Mouse (Mus musculus): ENCODE data around the gene Sec63. TPM values are rescaled to one million over a fixed set of nuclear protein-coding genes. Genes with fewer than 3 reads are reported as not detected.

Gene Sec63
- 15.1 and 22.7 TPM in 2 replicates for polyA plus RNA-seq (2014; fragmentation: Nextera tagmentation; extraction: Ambion mirVana)

GRCm38 (mm10) chr10:42760999-42761900 lies at the start of gene Sec63:
Sec63 (plus strand) TSS chr10:42761496.
- Histone ChIP-seq H3K27ac (replicated peaks; ENCODE audit: low read depth, low read length) (peak within 1 kb of the TSS; percentile 94), H3K4me3 (replicated peaks; ENCODE audit: low read depth, low read length) (peak within 1 kb of the TSS; percentile 93), H3K27me3 (ENCODE audit: control insufficient read depth, insufficient read depth, low read length) (no peaks in the 10 kb centered on the region), H3K9me3 (ENCODE audit: control insufficient read depth, low read length) (no peaks in the 10 kb centered on the region), H3K4me1 (ENCODE audit: control insufficient read depth, insufficient read depth, low read length) (peaks cover 25% of the 10 kb centered on the region), H3K9ac (replicated peaks; ENCODE audit: low read length) (peak within 1 kb of the TSS; percentile 96), H3K36me3 (ENCODE audit: control insufficient read depth, insufficient read depth, low read length) (no peaks in the 10 kb centered on the region), H3K4me2 (ENCODE audit: low read length) (peak within 1 kb of the TSS; percentile 69)
- ATAC-seq (ENCODE audit: low FRiP score, low TSS enrichment) (peak; percentile 95), DNase-seq (peak; percentile 99)
- 1% methylated on average over 59 of the region's 81 CpGs for WGBS

- no peaks in the 10 kb centered on the region for H3K36me3 ChIP-seq (ENCODE audit: control insufficient read depth, insufficient read depth, low read length)
- no peak overlapping the region for H3K9ac ChIP-seq (replicated peaks; ENCODE audit: low read length)
- no peaks in the 10 kb centered on the region for H3K27me3 ChIP-seq (ENCODE audit: control insufficient read depth, insufficient read depth, low read length)
- WGBS = 11% methylated on average over 9 of the region's 9 CpGs
- DNase-seq (peak; percentile 23), ATAC-seq (ENCODE audit: low FRiP score, low TSS enrichment) (no peak)
- no peak overlapping the region for H3K4me3 ChIP-seq (replicated peaks; ENCODE audit: low read depth, low read length)
- peaks cover 6% of the 10 kb centered on the region; the same call in 1 of the 2 replicates for H3K4me1 ChIP-seq (ENCODE audit: control insufficient read depth, insufficient read depth, low read length)
- peak overlapping the region; percentile 32; the same call in 1 of the 2 replicates for H3K4me2 ChIP-seq (ENCODE audit: low read length)
- H3K9me3 ChIP-seq (ENCODE audit: control insufficient read depth, low read length) = no peaks in the 10 kb centered on the region
- no peak overlapping the region for H3K27ac ChIP-seq (replicated peaks; ENCODE audit: low read depth, low read length)
Measured at GRCm38 (mm10) chr10:42714676-42715075, 46.6 kb upstream of the Sec63 start.

- peak overlapping the region; percentile 32 for H3K4me2 ChIP-seq (ENCODE audit: low read length)
- H3K27ac ChIP-seq (replicated peaks; ENCODE audit: low read depth, low read length) = no peak overlapping the region
- no peak overlapping the region for H3K9ac ChIP-seq (replicated peaks; ENCODE audit: low read length)
- H3K4me3 ChIP-seq (replicated peaks; ENCODE audit: low read depth, low read length) = no peak overlapping the region
- WGBS = 16% methylated on average over 19 of the region's 19 CpGs
- DNase-seq (peak; percentile 21), ATAC-seq (ENCODE audit: low FRiP score, low TSS enrichment) (no peak)
- no peaks in the 10 kb centered on the region for H3K9me3 ChIP-seq (ENCODE audit: control insufficient read depth, low read length)
- peaks cover 6% of the 10 kb centered on the region; the same call in 1 of the 2 replicates for H3K4me1 ChIP-seq (ENCODE audit: control insufficient read depth, insufficient read depth, low read length)
- H3K27me3 ChIP-seq (ENCODE audit: control insufficient read depth, insufficient read depth, low read length) = no peaks in the 10 kb centered on the region
- H3K36me3 ChIP-seq (ENCODE audit: control insufficient read depth, insufficient read depth, low read length) = no peaks in the 10 kb centered on the region
Measured at GRCm38 (mm10) chr10:42715366-42716035, 45.8 kb upstream of the Sec63 start.

GRCm38 (mm10) chr10:42722116-42722515 lies 39.2 kb upstream of the Sec63 start:
- Histone ChIP-seq H3K9me3 (ENCODE audit: control insufficient read depth, low read length) (no peaks in the 10 kb centered on the region), H3K36me3 (ENCODE audit: control insufficient read depth, insufficient read depth, low read length) (no peaks in the 10 kb centered on the region), H3K27ac (replicated peaks; ENCODE audit: low read depth, low read length) (no peak overlapping the region), H3K4me1 (ENCODE audit: control insufficient read depth, insufficient read depth, low read length) (no peaks in the 10 kb centered on the region), H3K27me3 (ENCODE audit: control insufficient read depth, insufficient read depth, low read length) (no peaks in the 10 kb centered on the region), H3K4me3 (replicated peaks; ENCODE audit: low read depth, low read length) (no peak overlapping the region), H3K9ac (replicated peaks; ENCODE audit: low read length) (no peak overlapping the region), H3K4me2 (ENCODE audit: low read length) (no peak overlapping the region)
- DNase-seq (no peak), ATAC-seq (ENCODE audit: low FRiP score, low TSS enrichment) (no peak)
- 95% methylated on average over 5 of the region's 5 CpGs for WGBS

- H3K4me3 ChIP-seq (replicated peaks; ENCODE audit: low read depth, low read length) = no peak overlapping the region
- 72% methylated on average over 13 of the region's 13 CpGs for WGBS
- no peak overlapping the region for H3K9ac ChIP-seq (replicated peaks; ENCODE audit: low read length)
- ATAC-seq (ENCODE audit: low FRiP score, low TSS enrichment) (no peak), DNase-seq (no peak)
- H3K27ac ChIP-seq (replicated peaks; ENCODE audit: low read depth, low read length) = no peak overlapping the region
- H3K27me3 ChIP-seq (ENCODE audit: control insufficient read depth, insufficient read depth, low read length) = no peaks in the 10 kb centered on the region
- no peaks in the 10 kb centered on the region for H3K36me3 ChIP-seq (ENCODE audit: control insufficient read depth, insufficient read depth, low read length)
- H3K4me2 ChIP-seq (ENCODE audit: low read length) = no peak overlapping the region
- H3K4me1 ChIP-seq (ENCODE audit: control insufficient read depth, insufficient read depth, low read length) = no peaks in the 10 kb centered on the region
- no peaks in the 10 kb centered on the region for H3K9me3 ChIP-seq (ENCODE audit: control insufficient read depth, low read length)
Measured at GRCm38 (mm10) chr10:42723275-42724232, 37.7 kb upstream of the Sec63 start.

GRCm38 (mm10) chr10:42729607-42730006 lies 31.7 kb upstream of the Sec63 start:
- DNase-seq (no peak), ATAC-seq (ENCODE audit: low FRiP score, low TSS enrichment) (no peak)
- WGBS = 81% methylated on average over 2 of the region's 2 CpGs
- H3K9ac ChIP-seq (replicated peaks; ENCODE audit: low read length) = no peak overlapping the region
- no peaks in the 10 kb centered on the region for H3K9me3 ChIP-seq (ENCODE audit: control insufficient read depth, low read length)
- no peaks in the 10 kb centered on the region for H3K36me3 ChIP-seq (ENCODE audit: control insufficient read depth, insufficient read depth, low read length)
- no peak overlapping the region for H3K27ac ChIP-seq (replicated peaks; ENCODE audit: low read depth, low read length)
- H3K4me1 ChIP-seq (ENCODE audit: control insufficient read depth, insufficient read depth, low read length) = no peaks in the 10 kb centered on the region
- H3K4me3 ChIP-seq (replicated peaks; ENCODE audit: low read depth, low read length) = no peak overlapping the region
- H3K27me3 ChIP-seq (ENCODE audit: control insufficient read depth, insufficient read depth, low read length) = no peaks in the 10 kb centered on the region
- H3K4me2 ChIP-seq (ENCODE audit: low read length) = no peak overlapping the region

- Histone ChIP-seq H3K4me1 (ENCODE audit: control insufficient read depth, insufficient read depth, low read length) (no peaks in the 10 kb centered on the region), H3K4me3 (replicated peaks; ENCODE audit: low read depth, low read length) (no peak overlapping the region), H3K9me3 (ENCODE audit: control insufficient read depth, low read length) (no peaks in the 10 kb centered on the region), H3K9ac (replicated peaks; ENCODE audit: low read length) (no peak overlapping the region), H3K4me2 (ENCODE audit: low read length) (no peak overlapping the region), H3K27me3 (ENCODE audit: control insufficient read depth, insufficient read depth, low read length) (no peaks in the 10 kb centered on the region), H3K27ac (replicated peaks; ENCODE audit: low read depth, low read length) (no peak overlapping the region), H3K36me3 (ENCODE audit: control insufficient read depth, insufficient read depth, low read length) (no peaks in the 10 kb centered on the region)
- ATAC-seq (ENCODE audit: low FRiP score, low TSS enrichment) (no peak), DNase-seq (peak; percentile 81)
- 57% methylated on average over 5 of the region's 5 CpGs for WGBS
Measured at GRCm38 (mm10) chr10:42734546-42735060, 26.7 kb upstream of the Sec63 start.

GRCm38 (mm10) chr10:42751813-42752212 lies 9.5 kb upstream of the Sec63 start:
- Histone ChIP-seq H3K27ac (replicated peaks; ENCODE audit: low read depth, low read length) (no peak overlapping the region), H3K9me3 (ENCODE audit: control insufficient read depth, low read length) (no peaks in the 10 kb centered on the region), H3K36me3 (ENCODE audit: control insufficient read depth, insufficient read depth, low read length) (no peaks in the 10 kb centered on the region), H3K4me3 (replicated peaks; ENCODE audit: low read depth, low read length) (no peak overlapping the region), H3K27me3 (ENCODE audit: control insufficient read depth, insufficient read depth, low read length) (no peaks in the 10 kb centered on the region), H3K9ac (replicated peaks; ENCODE audit: low read length) (no peak overlapping the region), H3K4me1 (ENCODE audit: control insufficient read depth, insufficient read depth, low read length) (no peaks in the 10 kb centered on the region), H3K4me2 (ENCODE audit: low read length) (no peak overlapping the region)
- no peak for DNase-seq
- 76% methylated on average over 10 of the region's 10 CpGs for WGBS
- ATAC-seq (ENCODE audit: low FRiP score, low TSS enrichment) = no peak
